Mouse (Mus musculus) heart, adult 2 months (tissue): ENCODE data around the gene Fundc1.

Experiments used
- CTCF ChIP-seq: fragments of 200-600 bp; IDR thresholded peaks from 2 replicates; pipeline ENCODE4 v1.8.1; 2022; ENCODE audit warnings: antibody characterized with exemption, mild to moderate bottlenecking, moderate library complexity
- EP300 ChIP-seq: fragments of 200-500 bp; IDR thresholded peaks from 2 replicates; pipeline ENCODE4 v1.6.1; 2011; ENCODE audit warnings: low read depth, low read length, control low read depth; ENCODE audit not compliant: insufficient read depth
- POLR2A ChIP-seq: fragments of 200-500 bp; IDR thresholded peaks from 2 replicates; pipeline ENCODE4 v1.6.1; 2011; ENCODE audit warnings: mild to moderate bottlenecking, low read depth, low read length, control low read depth; ENCODE audit not compliant: insufficient read depth

GRCm38 (mm10) chrX:17547143-17547806, 24.9 kb downstream of the Fundc1 start:
- TF ChIP-seq CTCF (no peak), EP300 (no peak), POLR2A (no peak)
